Mouse (Mus musculus): ENCODE measurements around the gene Adh6b. TPM values are rescaled to one million over a fixed set of nuclear protein-coding genes. Genes with fewer than 3 reads are reported as not detected.

Adh6b gene
- not detected in 2 replicates for polyA plus RNA-seq (2012; rRNA removed; ENCODE audit: low replicate concordance)

DNA sequence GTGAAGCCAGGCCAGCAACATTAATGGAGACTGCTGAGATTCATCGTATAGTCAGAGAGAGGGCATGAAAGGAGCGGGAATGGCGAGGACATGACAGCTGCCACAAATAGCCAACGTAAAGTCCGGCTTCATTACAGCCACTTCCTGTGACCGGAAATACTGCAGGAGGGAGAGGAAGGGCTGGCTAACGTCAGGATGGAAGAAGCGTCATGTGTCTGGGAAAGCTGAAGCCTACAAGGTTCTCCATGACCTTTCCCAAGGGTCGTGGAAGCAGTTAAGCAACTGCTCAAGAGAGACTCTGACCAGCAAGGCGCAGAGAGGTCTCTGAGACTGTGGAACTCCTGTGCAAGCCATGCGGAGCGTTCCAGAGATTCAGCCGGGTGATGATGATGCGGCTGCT lies at the start of gene Adh6b:
TSS of gene Adh6b (plus strand) at position 305 of the 400 bp plus-strand sequence.

DNA sequence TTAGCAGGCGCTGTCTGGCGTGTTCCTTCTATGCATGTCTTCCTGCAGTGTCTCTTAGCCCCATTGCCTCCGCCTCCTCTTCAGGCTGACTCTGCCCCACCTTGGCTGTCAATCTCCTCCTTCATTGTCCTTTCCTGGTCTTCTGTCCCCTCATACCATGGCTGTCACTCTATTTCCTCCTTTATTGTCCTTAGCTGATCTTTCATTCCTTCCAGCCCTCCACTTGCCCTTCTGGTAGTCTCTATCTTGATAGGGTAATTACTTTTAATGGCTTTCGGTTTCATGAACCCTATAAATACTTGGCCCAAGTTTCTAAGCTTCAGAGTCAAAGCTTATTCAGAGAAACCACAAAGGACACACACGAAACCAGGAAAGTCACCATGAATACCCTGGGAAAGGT lies 28.6 kb upstream of the Adh6b start, which contains the start of gene Adh6a:
TSS of gene Adh6a (plus strand) at position 322 of the 400 bp plus-strand sequence.

Other genes starting within 250 kb of the Adh6b start
- 0.06 and 0.47 TPM in 2 replicates for gene Trmt10a, start 198.3 kb upstream of the Adh6b start, polyA plus RNA-seq (2012; rRNA removed; ENCODE audit: low replicate concordance)
- 78.2 and 79.6 TPM in 2 replicates for gene Mttp, start 196.8 kb upstream of the Adh6b start, polyA plus RNA-seq (2012; rRNA removed; ENCODE audit: low replicate concordance)
- not detected in 2 replicates for gene 4930579F01Rik, start 147.9 kb upstream of the Adh6b start, polyA plus RNA-seq (2012; rRNA removed; ENCODE audit: low replicate concordance)
- 0.21 and 0.28 TPM in 2 replicates for gene Adh7, start 124.0 kb upstream of the Adh6b start, polyA plus RNA-seq (2012; rRNA removed; ENCODE audit: low replicate concordance)
- gene Adh1, start 80.8 kb upstream of the Adh6b start, polyA plus RNA-seq (2012; rRNA removed; ENCODE audit: low replicate concordance): 308 and 385 TPM in 2 replicates
- gene Adh6a, start 28.5 kb upstream of the Adh6b start, polyA plus RNA-seq (2012; rRNA removed; ENCODE audit: low replicate concordance): 93.2 and 104 TPM in 2 replicates
- gene Adh4, start 73.7 kb downstream of the Adh6b start, polyA plus RNA-seq (2012; rRNA removed; ENCODE audit: low replicate concordance): 3.4 and 9.0 TPM in 2 replicates
- gene Adh5, start 101.3 kb downstream of the Adh6b start, polyA plus RNA-seq (2012; rRNA removed; ENCODE audit: low replicate concordance): 7.3 and 9.5 TPM in 2 replicates
- 4.4 and 6.8 TPM in 2 replicates for gene Metap1, start 147.7 kb downstream of the Adh6b start, polyA plus RNA-seq (2012; rRNA removed; ENCODE audit: low replicate concordance)
- 2.8 and 3.5 TPM in 2 replicates for gene Eif4e, start 184.4 kb downstream of the Adh6b start, polyA plus RNA-seq (2012; rRNA removed; ENCODE audit: low replicate concordance)